Mouse (Mus musculus) lung, embryonic 16.5 days (tissue): ENCODE measurements around the gene Iqsec1. TPM values are rescaled to one million over a fixed set of nuclear protein-coding genes. Genes with fewer than 3 reads are reported as not detected.

Experiments
- ATAC-seq: fragments of 200-750 bp; cut with Nextera tagmentation; 2 replicates; pipeline ENCODE4 v1.8.0; 2017; ENCODE audit warnings: low read depth, mild to moderate bottlenecking, moderate library complexity
- H3K27ac ChIP-seq: fragments of 300-500 bp; sonication (generic); 2 replicates; pipeline ENCODE4 v1.5.1; 2014; ENCODE audit warnings: mild to moderate bottlenecking, control low read depth, low read length
- H3K27me3 ChIP-seq: fragments of 300-500 bp; sonication (generic); 2 replicates; pipeline ENCODE4 v1.6.1; 2014; ENCODE audit warnings: low read depth, low read length, mixed read lengths; ENCODE audit not compliant: control insufficient read depth, insufficient read depth
- H3K36me3 ChIP-seq: fragments of 300-500 bp; sonication (generic); 2 replicates; pipeline ENCODE4 v1.6.1; 2014; ENCODE audit warnings: low read length; ENCODE audit not compliant: control insufficient read depth, insufficient read depth
- H3K4me1 ChIP-seq: fragments of 300-500 bp; sonication (generic); replicated peaks from 2 replicates; pipeline ENCODE4 v1.6.1; 2014; ENCODE audit warnings: low read length, mixed read lengths; ENCODE audit not compliant: control insufficient read depth, insufficient read depth
- H3K4me2 ChIP-seq: fragments of 300-500 bp; sonication (generic); 2 replicates; pipeline ENCODE4 v1.6.1; 2014; ENCODE audit warnings: low read depth, low read length, control low read depth
- H3K4me3 ChIP-seq: fragments of 300-500 bp; sonication (generic); 2 replicates; pipeline ENCODE4 v1.5.1; 2014; ENCODE audit warnings: mild to moderate bottlenecking, low read length, control low read depth
- H3K9ac ChIP-seq: fragments of 300-500 bp; sonication (generic); 2 replicates; pipeline ENCODE4 v1.6.1; 2014; ENCODE audit warnings: low read length, control low read depth
- H3K9me3 ChIP-seq: fragments of 300-500 bp; sonication (generic); 2 replicates; pipeline ENCODE4 v1.6.1; 2016; ENCODE audit warnings: low read length; ENCODE audit not compliant: control insufficient read depth
- WGBS: fragments of 180-500 bp; shearing (Covaris S2); extraction: QIAGEN DNeasy Blood & Tissue Kit; methylation state at CpG from one replicate; pipeline ENCODE4 v1.1.7; 2014; 5-methylcytosine and 5-hydroxymethylcytosine counted together
- polyA plus RNA-seq: library from polyadenylated mRNA; unstranded; fragments of >200 nt; fragmentation: Nextera tagmentation; extraction: Ambion mirVana; gene quantifications from 2 replicates; pipeline ENCODE4 v1.2.1, GENCODE M21; 2015

The Iqsec1 gene
- polyA plus RNA-seq, 1 experiment from 2014 or later, result 11.7 TPM

DNA sequence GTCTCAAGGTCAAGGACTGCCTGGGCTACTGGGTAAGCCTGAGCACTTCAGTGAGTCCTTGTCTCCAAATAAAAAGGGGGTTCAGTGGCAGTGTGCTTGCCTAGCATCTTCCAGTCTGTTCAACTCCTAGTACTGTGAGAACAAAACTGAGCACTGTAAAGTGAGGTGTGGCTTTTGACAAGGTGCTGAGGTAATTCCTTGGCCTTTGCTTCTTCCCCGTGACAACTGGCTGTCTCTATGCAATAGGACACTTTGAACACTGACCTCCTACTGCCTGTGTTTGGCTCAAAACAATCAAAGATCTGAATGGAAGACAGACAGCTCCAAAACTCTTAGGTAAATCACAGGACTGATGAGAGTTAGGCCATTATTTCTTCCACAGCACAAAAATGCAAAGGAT is 246.0 kb downstream of the Iqsec1 start:
- no peak overlapping the region for H3K9ac ChIP-seq
- H3K4me2 ChIP-seq, result no peak overlapping the region
- no peaks in the 10 kb centered on the region for H3K27me3 ChIP-seq
- no peak for ATAC-seq
- no peak overlapping the region for H3K4me3 ChIP-seq
- no peaks in the 10 kb centered on the region for H3K9me3 ChIP-seq
- no peaks in the 10 kb centered on the region for H3K36me3 ChIP-seq
- H3K4me1 ChIP-seq, result no peaks in the 10 kb centered on the region; the same call in 1 of the 2 replicates
- no peak overlapping the region for H3K27ac ChIP-seq
- 49% methylated on average over 1 of the region's 1 CpGs for WGBS

DNA sequence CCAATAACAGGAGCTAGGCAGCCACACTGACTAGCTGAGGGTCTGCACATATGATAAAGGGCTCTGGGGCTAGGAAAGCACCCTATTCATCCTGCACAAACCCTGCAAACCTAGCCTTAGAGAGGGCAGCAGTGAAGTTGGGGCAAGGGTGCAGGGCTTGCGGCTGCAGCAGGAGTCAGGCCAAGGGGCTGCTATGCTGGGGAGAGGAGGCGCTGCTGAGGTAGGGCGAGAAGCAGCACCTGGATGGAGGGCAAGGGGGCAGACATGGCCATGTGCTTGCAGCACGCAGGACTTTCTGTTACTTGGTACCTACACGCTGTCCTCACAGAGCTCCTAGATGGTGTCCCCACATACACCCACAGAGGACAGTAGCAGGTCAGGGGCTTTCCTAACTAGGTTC is 246.8 kb downstream of the Iqsec1 start:
- Histone ChIP-seq H3K9ac (no peak overlapping the region), H3K9me3 (no peaks in the 10 kb centered on the region), H3K27ac (no peak overlapping the region), H3K4me3 (no peak overlapping the region), H3K27me3 (no peaks in the 10 kb centered on the region), H3K36me3 (no peaks in the 10 kb centered on the region), H3K4me1 (peaks cover 5% of the 10 kb centered on the region), H3K4me2 (no peak overlapping the region)
- ATAC-seq, result no peak
- 88% methylated on average over 5 of the region's 5 CpGs for WGBS

DNA sequence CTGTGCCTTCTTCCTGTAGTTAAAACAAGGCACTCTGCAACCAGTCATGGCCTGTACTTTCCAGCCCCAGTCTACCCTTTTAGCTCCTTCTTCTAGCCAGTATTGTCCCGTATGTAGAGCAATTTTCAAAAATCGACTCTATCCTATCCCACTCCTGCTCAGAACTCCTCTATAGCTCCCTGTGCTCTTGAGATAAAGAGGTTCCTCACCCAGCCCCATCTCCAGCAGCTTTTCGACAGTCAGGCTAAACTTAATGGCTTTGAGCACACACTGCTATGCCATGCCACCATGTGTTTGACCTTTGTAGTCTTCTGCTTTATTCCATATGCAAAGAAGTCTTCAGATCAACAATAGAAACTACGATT is 247.4 kb downstream of the Iqsec1 start:
- H3K4me3 ChIP-seq, result no peak overlapping the region
- H3K36me3 ChIP-seq, result no peaks in the 10 kb centered on the region
- peaks cover 5% of the 10 kb centered on the region for H3K4me1 ChIP-seq
- no peak overlapping the region for H3K9ac ChIP-seq
- H3K9me3 ChIP-seq, result no peaks in the 10 kb centered on the region
- no peaks in the 10 kb centered on the region for H3K27me3 ChIP-seq
- no peak overlapping the region for H3K4me2 ChIP-seq
- no peak for ATAC-seq
- no peak overlapping the region for H3K27ac ChIP-seq
- 73% methylated on average over 4 of the region's 4 CpGs for WGBS

DNA sequence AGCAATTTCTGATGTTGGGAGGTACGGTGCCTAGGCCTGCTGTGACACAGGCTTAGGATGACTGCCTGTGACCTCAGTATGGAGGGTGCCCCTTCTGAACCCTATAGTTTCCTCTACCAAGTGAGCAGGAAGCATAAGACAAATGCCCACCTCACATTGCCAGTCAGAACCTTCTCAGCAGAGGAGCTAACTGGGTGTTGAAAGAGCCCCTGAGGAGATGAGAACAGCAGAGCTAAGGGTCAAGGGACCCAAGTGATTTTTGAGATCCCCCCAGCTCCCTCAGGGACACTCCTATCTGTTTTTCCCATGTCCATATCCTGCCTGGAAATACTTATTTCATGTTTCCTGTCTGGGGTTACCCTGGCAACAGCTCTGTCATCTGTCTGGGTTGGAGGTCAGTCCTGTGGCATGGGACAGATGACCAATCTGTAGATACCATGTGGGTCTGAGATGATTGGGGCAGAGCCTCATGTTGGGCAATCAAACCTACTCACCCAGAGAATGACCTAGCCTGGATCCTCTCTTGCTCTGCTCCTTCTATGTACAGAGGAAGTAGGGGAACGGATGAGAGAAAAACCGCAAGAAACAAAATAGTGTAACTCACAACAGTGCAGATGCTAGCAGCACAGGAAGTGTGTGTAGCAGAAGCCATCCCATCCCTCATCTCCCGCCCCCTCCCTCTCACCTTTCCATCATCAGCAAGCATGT is 248.0 kb downstream of the Iqsec1 start:
- Histone ChIP-seq H3K27ac (no peak overlapping the region), H3K4me3 (no peak overlapping the region), H3K4me2 (no peak overlapping the region), H3K9me3 (no peaks in the 10 kb centered on the region), H3K27me3 (no peaks in the 10 kb centered on the region), H3K9ac (no peak overlapping the region), H3K36me3 (no peaks in the 10 kb centered on the region), H3K4me1 (peaks cover 9% of the 10 kb centered on the region)
- 69% methylated on average over 4 of the region's 4 CpGs for WGBS
- no peak for ATAC-seq

DNA sequence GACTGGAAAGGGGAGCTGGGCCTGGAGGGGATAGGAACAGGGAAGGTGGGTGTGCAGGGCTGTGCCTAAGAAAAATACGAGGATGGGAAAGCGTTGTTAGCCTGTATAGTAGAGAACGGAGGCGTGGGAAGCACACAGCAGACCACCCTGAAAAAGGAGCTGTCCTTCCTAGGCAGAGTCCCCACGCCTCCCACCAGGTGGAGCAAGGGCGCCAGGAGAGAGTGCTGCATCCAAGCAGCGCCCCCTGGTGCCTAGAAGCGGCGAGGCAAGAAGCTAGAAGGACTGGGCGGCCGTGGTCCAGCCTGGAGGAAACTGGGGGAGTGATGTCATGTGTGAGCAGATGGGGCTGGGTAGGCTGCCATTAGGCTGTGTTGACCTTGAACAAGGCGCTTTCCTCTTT is 251.1 kb downstream of the Iqsec1 start:
- ATAC-seq, result peak; percentile 75
- H3K9me3 ChIP-seq, result no peaks in the 10 kb centered on the region
- WGBS, result 2% methylated on average over 12 of the region's 12 CpGs
- peak overlapping the region; percentile 77 for H3K4me3 ChIP-seq
- no peak overlapping the region; the same call in 1 of the 2 replicates for H3K27ac ChIP-seq
- H3K4me1 ChIP-seq, result peaks cover 18% of the 10 kb centered on the region
- no peaks in the 10 kb centered on the region; the same call in 1 of the 2 replicates for H3K27me3 ChIP-seq
- H3K36me3 ChIP-seq, result no peaks in the 10 kb centered on the region
- H3K9ac ChIP-seq, result no peak overlapping the region
- H3K4me2 ChIP-seq, result peak overlapping the region; percentile 94

DNA sequence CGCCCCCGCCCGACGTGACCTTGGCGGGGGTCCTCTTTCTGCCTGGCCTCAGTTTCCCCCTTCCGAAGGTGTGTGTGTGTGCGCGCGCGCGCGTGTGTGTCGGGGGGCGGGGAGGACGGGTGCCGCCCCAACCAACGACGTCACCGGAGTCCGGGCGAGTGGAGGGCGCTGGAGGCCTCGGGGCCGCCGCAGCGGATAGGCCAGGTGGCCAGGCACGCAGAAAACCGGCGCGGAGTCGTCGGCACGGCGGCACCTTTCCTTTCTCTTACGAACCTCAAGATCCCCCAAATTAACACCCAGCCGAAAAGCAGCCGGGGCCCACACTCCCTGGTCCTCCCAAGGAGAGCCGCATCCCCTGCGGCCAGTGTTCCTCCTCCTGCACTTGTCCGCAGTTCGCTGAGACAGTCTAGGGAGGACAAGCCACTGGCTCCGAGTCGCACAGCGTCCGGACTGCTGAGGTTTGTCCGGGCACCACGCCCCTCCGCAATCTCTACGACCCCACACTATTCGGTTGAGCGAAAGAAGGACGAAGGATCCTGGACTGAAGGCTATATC is 251.7 kb downstream of the Iqsec1 start:
- WGBS, result under 1% methylated on average over 50 of the region's 52 CpGs
- Histone ChIP-seq H3K9ac (peak overlapping the region; percentile 86), H3K27ac (peak overlapping the region; percentile 42), H3K36me3 (no peaks in the 10 kb centered on the region), H3K4me2 (peak overlapping the region; percentile 94), H3K9me3 (no peaks in the 10 kb centered on the region), H3K4me1 (peaks cover 18% of the 10 kb centered on the region), H3K4me3 (peak overlapping the region; percentile 77), H3K27me3 (no peaks in the 10 kb centered on the region; the same call in 1 of the 2 replicates)
- ATAC-seq, result peak; percentile 65

DNA sequence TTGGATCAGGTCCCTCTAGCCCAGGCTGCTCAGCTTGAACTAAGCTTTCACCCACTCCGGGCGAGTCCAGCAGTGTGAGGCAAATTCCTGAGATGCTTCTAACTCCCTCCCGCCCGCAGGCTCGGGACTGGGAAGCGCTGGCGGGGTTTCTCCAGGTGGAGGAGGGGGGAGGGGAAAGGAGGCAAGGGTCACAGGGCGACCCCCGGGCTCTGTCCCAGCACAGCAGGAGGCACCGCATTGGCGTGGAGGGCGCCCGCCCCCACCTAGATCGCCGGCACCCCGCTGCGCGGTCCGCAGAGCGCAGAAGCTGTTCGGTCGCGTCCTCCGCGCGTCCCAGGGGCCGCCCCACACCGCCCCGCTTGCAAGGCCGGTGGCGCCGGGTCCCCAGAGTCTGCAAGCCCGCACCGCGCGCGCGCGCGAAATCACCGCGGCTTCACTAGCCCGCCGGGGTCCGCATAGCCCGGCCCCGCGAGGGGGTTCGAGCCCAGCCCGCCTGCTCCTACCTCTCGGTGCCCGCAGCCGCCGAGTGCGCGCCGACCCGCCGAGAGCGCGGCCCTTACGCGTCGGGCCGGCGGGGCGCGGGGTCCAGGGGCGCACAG is 252.3 kb downstream of the Iqsec1 start:
- no peaks in the 10 kb centered on the region; the same call in 1 of the 2 replicates for H3K27me3 ChIP-seq
- peak overlapping the region; percentile 94 for H3K4me2 ChIP-seq
- H3K27ac ChIP-seq, result peak overlapping the region; percentile 42
- H3K36me3 ChIP-seq, result no peaks in the 10 kb centered on the region
- peak; percentile 63 for ATAC-seq
- WGBS, result under 1% methylated on average over 45 of the region's 69 CpGs
- H3K9ac ChIP-seq, result peak overlapping the region; percentile 86
- H3K4me1 ChIP-seq, result peaks cover 18% of the 10 kb centered on the region
- H3K4me3 ChIP-seq, result peak overlapping the region; percentile 77
- no peaks in the 10 kb centered on the region for H3K9me3 ChIP-seq

DNA sequence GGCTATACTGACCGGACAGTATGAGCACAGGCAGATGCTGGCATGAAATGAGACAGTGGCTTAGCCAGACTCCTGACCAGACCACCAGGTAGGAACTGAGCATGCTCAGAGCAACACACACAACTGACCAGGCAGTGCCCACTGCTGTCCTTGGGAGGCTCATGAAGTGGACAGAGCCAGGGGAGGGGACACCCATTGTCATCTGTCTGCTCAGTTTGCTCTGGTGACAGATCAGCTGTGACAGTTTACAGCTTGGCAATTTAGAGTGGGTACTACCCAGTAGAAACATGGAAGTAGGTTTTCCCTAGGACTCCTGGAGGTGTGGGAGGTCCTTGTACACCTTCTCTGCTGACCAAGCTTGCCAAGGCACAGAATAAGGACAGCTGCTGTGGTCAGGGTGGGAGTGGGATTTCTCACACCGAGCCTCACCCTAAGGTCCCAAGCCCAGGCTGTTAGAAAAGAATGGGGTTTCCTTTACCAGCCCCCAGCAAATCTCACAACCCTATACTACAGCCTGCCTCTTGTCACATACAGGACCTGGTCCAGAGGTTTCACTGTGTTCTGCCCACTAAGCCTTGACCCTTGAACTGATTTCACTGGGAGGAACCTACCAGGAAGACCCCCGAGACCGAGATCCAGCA is 253.0 kb downstream of the Iqsec1 start:
- ATAC-seq, result peak; percentile 3; the same call in 1 of the 2 replicates
- no peaks in the 10 kb centered on the region; the same call in 1 of the 2 replicates for H3K27me3 ChIP-seq
- whole genome bisulfite sequencing, result 25% methylated on average over 4 of the region's 4 CpGs
- H3K9ac ChIP-seq, result peak overlapping the region; percentile 86
- no peaks in the 10 kb centered on the region for H3K9me3 ChIP-seq
- no peaks in the 10 kb centered on the region for H3K36me3 ChIP-seq
- peaks cover 18% of the 10 kb centered on the region for H3K4me1 ChIP-seq
- H3K27ac ChIP-seq, result no peak overlapping the region
- peak overlapping the region; percentile 77 for H3K4me3 ChIP-seq
- peak overlapping the region; percentile 94 for H3K4me2 ChIP-seq

DNA sequence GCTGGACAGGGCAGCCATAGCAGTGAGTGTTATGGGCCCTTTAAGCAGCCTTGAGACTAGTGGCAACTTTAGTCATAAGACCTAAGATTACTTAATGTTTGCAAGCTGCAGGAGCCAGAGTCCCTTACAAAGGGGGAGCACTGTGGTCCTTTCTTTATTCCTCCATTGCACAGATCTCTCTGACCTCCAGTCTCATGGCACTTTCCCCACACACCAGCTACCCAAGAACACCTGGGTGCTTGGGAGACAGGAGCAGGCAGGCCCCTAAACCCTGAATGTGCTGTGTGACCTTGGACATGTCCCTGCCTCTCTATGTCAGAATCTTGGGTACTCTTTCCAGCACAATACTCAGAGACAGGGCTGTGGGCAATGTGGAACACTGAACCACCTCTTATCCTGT is 253.7 kb downstream of the Iqsec1 start:
- Histone ChIP-seq H3K27me3 (no peaks in the 10 kb centered on the region; the same call in 1 of the 2 replicates), H3K36me3 (no peaks in the 10 kb centered on the region), H3K27ac (no peak overlapping the region), H3K4me2 (no peak overlapping the region), H3K4me1 (peaks cover 18% of the 10 kb centered on the region), H3K9me3 (no peaks in the 10 kb centered on the region), H3K9ac (no peak overlapping the region), H3K4me3 (no peak overlapping the region)
- ATAC-seq, result no peak
